9 mouse cellular contexts compared by ENCODE assay signal in genomic region chr4:95048731-95049100, GRCm38 (mm10). TPM values are rescaled to one million over a fixed set of nuclear protein-coding genes. Genes with fewer than 3 reads are reported as not detected.
DNase-seq lines count a peak whose midpoint lies in the region; ATAC-seq and TF ChIP-seq lines count a peak whose summit lies in the region.
"Had no signal": no experiment of that assay in that cellular context is flagged by ENCODE, and none has a peak within 500 bp of the region (broad histone marks: within the 10 kb centered on the region; RNA-seq: fewer than 3 reads in every experiment).

No protein-coding gene starts in this region.

- H3K36me3 ChIP-seq in liver, adult 2 months (ENCODE audit: control insufficient read depth, insufficient read depth, low read length) = no peaks in the 10 kb centered on the region
- no peaks in the 10 kb centered on the region for H3K36me3 ChIP-seq in embryonic facial prominence, embryonic 13.5 days
- no peaks in the 10 kb centered on the region for H3K36me3 ChIP-seq in hindbrain, embryonic 13.5 days
- H3K36me3 ChIP-seq in myocyte (ENCODE audit: control insufficient read depth, insufficient read depth) = no peaks in the 10 kb centered on the region
- H3K36me3 ChIP-seq: liver, embryonic 13.5 days had no signal

- no peaks in the 10 kb centered on the region for H3K9me3 ChIP-seq in embryonic facial prominence, embryonic 13.5 days
- no peaks in the 10 kb centered on the region for H3K9me3 ChIP-seq in hindbrain, embryonic 13.5 days
- H3K9me3 ChIP-seq: liver, embryonic 13.5 days had no signal

- DNase-seq in liver, adult 2 months (ENCODE audit: extremely low read depth, low read depth, low spot score) = peak; percentile 10
- DNase-seq in liver = no peak
- DNase-seq in testis, postnatal 14 days (ENCODE audit: low spot score) = no peak
- no peak for DNase-seq in thymus, postnatal 4 days
- DNase-seq in urinary bladder, postnatal 10 days (ENCODE audit: low spot score) = no peak
- DNase-seq: liver, embryonic 13.5 days had no signal

- H3K27me3 ChIP-seq in liver, adult 2 months (ENCODE audit: control insufficient read depth, insufficient read depth, low read length) = no peaks in the 10 kb centered on the region
- H3K27me3 ChIP-seq in embryonic facial prominence, embryonic 13.5 days = no peaks in the 10 kb centered on the region
- H3K27me3 ChIP-seq in hindbrain, embryonic 13.5 days = no peaks in the 10 kb centered on the region
- H3K27me3 ChIP-seq in myocyte (ENCODE audit: control insufficient read depth, insufficient read depth, insufficient read length) = no peaks in the 10 kb centered on the region

- no peaks in the 10 kb centered on the region for H3K79me2 ChIP-seq in liver, adult 2 months (ENCODE audit: control insufficient read depth, insufficient read depth, low read length)
- peaks cover 30% of the 10 kb centered on the region for H3K79me2 ChIP-seq in myocyte (ENCODE audit: control insufficient read depth, insufficient read depth)

- no peak overlapping the region for H3K9ac ChIP-seq in liver, adult 2 months (ENCODE audit: low read depth, low read length)
- H3K9ac ChIP-seq in embryonic facial prominence, embryonic 13.5 days = no peak overlapping the region
- H3K9ac ChIP-seq in hindbrain, embryonic 13.5 days = 0 out of 2 replicates have a peak overlapping the region, but pooled peaks have one; percentile 31
- H3K9ac ChIP-seq: liver, embryonic 13.5 days had no signal

- peak overlapping the region; percentile 94 for H3K4me2 ChIP-seq in embryonic facial prominence, embryonic 13.5 days
- H3K4me2 ChIP-seq in hindbrain, embryonic 13.5 days = peak overlapping the region; percentile 98
- peak overlapping the region; percentile 87 for H3K4me2 ChIP-seq in myocyte (ENCODE audit: low read depth)

- no peak for TF ChIP-seq POLR2A in liver, adult 2 months (IDR thresholded peaks at IDR 0.05; ENCODE audit: extremely low read depth, insufficient read depth, low read length)
- TF ChIP-seq POLR2A in myocyte (IDR thresholded peaks at IDR 0.05; ENCODE audit: insufficient read length, low read depth) = no peak

- H3K4me3 ChIP-seq in liver, adult 2 months (ENCODE audit: insufficient read depth, low read depth, low read length) = no peak overlapping the region
- H3K4me3 ChIP-seq in embryonic facial prominence, embryonic 13.5 days = 0 out of 2 replicates have a peak overlapping the region, but pooled peaks have one; percentile 77
- peak overlapping the region; percentile 73 for H3K4me3 ChIP-seq in hindbrain, embryonic 13.5 days
- peak overlapping the region; percentile 100 for H3K4me3 ChIP-seq in myocyte
- H3K4me3 ChIP-seq: liver, embryonic 13.5 days had no signal

- no peak for ATAC-seq in embryonic facial prominence, embryonic 13.5 days (ENCODE audit: insufficient number of reproducible peaks, insufficient read depth, low FRiP score, low TSS enrichment, low read depth)
- ATAC-seq in hindbrain, embryonic 13.5 days (ENCODE audit: low FRiP score) = no peak

- TF ChIP-seq CTCF in liver, adult 2 months (IDR thresholded peaks at IDR 0.05; ENCODE audit: low read depth, low read length) = no peak

- 66% methylated on average over 4 of the region's 4 CpGs for WGBS in liver, adult 2 months
- WGBS in embryonic facial prominence, embryonic 13.5 days = 70% methylated on average over 4 of the region's 4 CpGs
- 71% methylated on average over 4 of the region's 4 CpGs for WGBS in hindbrain, embryonic 13.5 days

- H3ac ChIP-seq in myocyte (ENCODE audit: control insufficient read depth, insufficient read length) = no peak overlapping the region

- no peak overlapping the region for H3K27ac ChIP-seq in liver, adult 2 months (replicated peaks; ENCODE audit: insufficient read depth, low read depth, low read length)
- H3K27ac ChIP-seq in embryonic facial prominence, embryonic 13.5 days = no peak overlapping the region
- H3K27ac ChIP-seq in hindbrain, embryonic 13.5 days = no peak overlapping the region
- H3K27ac ChIP-seq: liver, embryonic 13.5 days had no signal

- 0 out of 2 replicates have a peak, but pooled peaks cover 2% of the 10 kb centered on the region for H3K4me1 ChIP-seq in liver, adult 2 months (ENCODE audit: control insufficient read depth, insufficient read depth, low read length)
- H3K4me1 ChIP-seq in embryonic facial prominence, embryonic 13.5 days = peaks cover 14% of the 10 kb centered on the region
- peaks cover 35% of the 10 kb centered on the region for H3K4me1 ChIP-seq in hindbrain, embryonic 13.5 days (replicated peaks)

TF ChIP-seq in myocyte, 11 proteins besides CTCF, POLR2A, EP300 and RAD21:
- TF ChIP-seq REST (IDR thresholded peaks at IDR 0.05; ENCODE audit: insufficient read depth, insufficient read length) (no peak), MAX (IDR thresholded peaks at IDR 0.05; ENCODE audit: low read depth) (no peak), MYOD1 (IDR thresholded peaks at IDR 0.05; ENCODE audit: control insufficient read depth in 1 of 3, insufficient read length in 2 of 3, low read depth in 2 of 3) (no peak), TCF12 (IDR thresholded peaks at IDR 0.05; ENCODE audit: insufficient read depth, poor library complexity, severe bottlenecking) (no peak), E2F4 (IDR thresholded peaks at IDR 0.05; ENCODE audit: insufficient read depth) (no peak), CEBPB (IDR thresholded peaks at IDR 0.05; ENCODE audit: insufficient read depth, poor library complexity, severe bottlenecking) (no peak), TCF3 (IDR thresholded peaks at IDR 0.05; ENCODE audit: insufficient read length, low read depth) (no peak), MYOG (IDR thresholded peaks at IDR 0.05; ENCODE audit: control insufficient read depth in 1 of 3, insufficient read depth in 1 of 3, insufficient read length in 2 of 3, low read depth in 2 of 3) (no peak), USF1 (IDR thresholded peaks at IDR 0.05; ENCODE audit: low read depth) (no peak), SRF (IDR thresholded peaks at IDR 0.05; ENCODE audit: control insufficient read depth, insufficient read length, low read depth) (no peak), POLR2AphosphoS2 (IDR thresholded peaks at IDR 0.05; ENCODE audit: insufficient read length, low read depth) (no peak)
TF ChIP-seq in myocyte: peak in this region for 0.

RNA-seq across cellular contexts. Expression of gene Jun, which starts 3.3 kb away (rescaled TPM):
- total RNA-seq in liver, adult 2 months (2014; rRNA removed) = 3.7 and 5.2 TPM in 2 replicates
- 3.2 and 5.7 TPM in 2 replicates for polyA plus RNA-seq in liver, adult 2 months (2012; rRNA removed)
- polyA plus RNA-seq in embryonic facial prominence, embryonic 13.5 days (2015; fragmentation: Nextera tagmentation; extraction: Ambion mirVana) = 56.3 and 61.2 TPM in 2 replicates
- polyA plus RNA-seq in hindbrain, embryonic 13.5 days (2015; fragmentation: Nextera tagmentation; extraction: Ambion mirVana) = 55.6 and 56.7 TPM in 2 replicates
- 51.3 TPM for polyA plus RNA-seq in myocyte (2012; fragmentation: generic; extraction: Trizol)
